Mouse (Mus musculus): ENCODE measurements at regions not wholly inside any gene's neighbourhood (a gene's known extent, or its start where the extent isn't known, plus 50 kb on each side); places are given as distances from the start of the nearest gene placed in this dataset.
"Not testable (repeated sequence)": the region's sequence is repeated elsewhere in the genome, so short reads cannot be mapped to it uniquely, and the experiment has no call there.

DNA sequence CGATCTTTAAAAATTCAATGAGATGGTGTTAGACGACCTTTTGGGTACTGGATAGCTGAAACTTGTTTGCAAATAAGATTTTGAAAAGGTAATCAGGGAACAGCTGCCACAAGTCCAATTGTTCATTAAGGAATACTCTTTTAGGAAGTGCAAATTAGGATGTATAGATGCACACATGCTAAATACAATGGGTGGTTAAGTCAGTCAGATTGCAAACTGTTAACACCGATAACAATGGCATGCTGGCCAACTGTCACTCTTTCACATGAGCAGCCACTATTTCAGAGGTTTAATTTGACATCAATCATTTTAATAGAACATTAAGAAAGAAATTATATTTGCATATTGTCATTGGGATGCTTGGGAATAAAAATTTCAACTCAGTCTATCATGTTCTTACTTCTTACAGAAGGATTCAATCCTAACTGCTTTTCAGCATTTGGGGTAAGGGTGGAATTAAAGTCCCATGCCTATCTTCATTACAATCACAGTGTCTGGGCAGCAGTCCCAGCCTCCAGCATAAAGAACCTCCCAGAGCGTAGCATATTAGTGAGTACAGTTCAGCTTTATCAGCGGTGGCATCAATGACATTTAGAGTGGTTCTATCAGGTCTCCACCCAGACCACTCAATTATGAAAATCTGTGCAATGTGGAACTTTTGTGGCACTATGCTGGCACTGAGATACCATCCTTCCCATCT, 385.8 kb upstream of the Slc39a10 start:
- no peak overlapping the region for H3K4me3 ChIP-seq
- H3K27me3 ChIP-seq, result no peaks in the 10 kb centered on the region
- H3K4me2 ChIP-seq, result no peak overlapping the region
- H3K9me3 ChIP-seq (replicated peaks), result no peaks in the 10 kb centered on the region
- no peaks in the 10 kb centered on the region for H3K36me3 ChIP-seq (ENCODE audit: poor library complexity, severe bottlenecking)
- H3K27ac ChIP-seq, result peak overlapping the region; percentile 25; the same call in 1 of the 2 replicates
- H3K9ac ChIP-seq, result no peak overlapping the region
- H3K4me1 ChIP-seq, result peaks cover 11% of the 10 kb centered on the region
- peak; percentile 77 for ATAC-seq
- 25% methylated on average over 5 of the region's 5 CpGs for WGBS

GRCm38 (mm10) chr1:47277839-47278238, 385.2 kb upstream of the Slc39a10 start:
- 13% methylated on average over 2 of the region's 2 CpGs for WGBS
- Histone ChIP-seq H3K36me3 (ENCODE audit: poor library complexity, severe bottlenecking) (no peaks in the 10 kb centered on the region), H3K27ac (peak overlapping the region; percentile 25; the same call in 1 of the 2 replicates), H3K4me1 (peaks cover 11% of the 10 kb centered on the region), H3K4me2 (no peak overlapping the region), H3K4me3 (no peak overlapping the region), H3K27me3 (no peaks in the 10 kb centered on the region), H3K9me3 (replicated peaks) (no peaks in the 10 kb centered on the region), H3K9ac (no peak overlapping the region)
- ATAC-seq, result peak; percentile 89

DNA sequence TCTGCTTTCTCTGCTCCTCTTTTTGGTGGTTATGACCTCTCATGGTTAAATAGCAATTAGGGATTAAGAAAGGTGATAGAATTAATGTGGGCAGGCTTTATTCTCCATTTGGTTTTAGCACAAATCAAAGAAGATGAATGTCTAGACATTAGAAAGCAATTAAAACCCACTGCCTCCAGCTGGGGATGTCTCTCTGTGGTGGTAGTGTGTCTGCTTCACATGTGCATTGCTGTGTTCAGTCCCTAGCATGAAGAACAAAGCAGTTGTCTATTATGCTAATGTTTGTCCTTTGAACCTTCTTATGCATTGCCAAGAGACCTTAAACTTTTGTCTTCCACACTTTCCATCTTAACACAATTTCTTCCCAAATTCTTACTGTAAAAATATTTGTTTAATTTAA, 379.5 kb upstream of the Slc39a10 start:
- Histone ChIP-seq H3K9me3 (replicated peaks) (no peaks in the 10 kb centered on the region), H3K4me3 (no peak overlapping the region), H3K27me3 (no peaks in the 10 kb centered on the region), H3K36me3 (ENCODE audit: poor library complexity, severe bottlenecking) (no peaks in the 10 kb centered on the region), H3K4me1 (no peaks in the 10 kb centered on the region), H3K4me2 (no peak overlapping the region), H3K27ac (no peak overlapping the region), H3K9ac (no peak overlapping the region)
- ATAC-seq, result no peak

DNA sequence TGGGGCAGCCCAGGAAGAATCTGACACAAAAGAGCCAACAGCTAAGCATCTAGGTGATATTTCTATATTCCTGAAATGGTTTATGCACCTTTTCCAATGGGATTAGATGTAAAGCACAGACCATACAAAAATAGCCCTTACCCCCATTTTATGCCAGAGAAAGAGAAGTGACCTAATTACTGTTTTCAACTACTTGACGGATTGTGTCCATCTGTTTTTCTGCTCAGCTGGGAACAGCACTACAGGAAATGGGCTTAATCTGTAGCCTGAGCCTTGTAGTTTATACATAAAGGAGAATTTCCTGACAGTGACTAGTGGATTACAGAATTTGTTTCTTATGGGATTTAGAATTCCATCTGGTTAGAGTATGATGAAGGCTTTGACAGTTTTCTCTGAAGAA, 371.0 kb upstream of the Slc39a10 start:
- 59% methylated on average over 1 of the region's 1 CpGs for WGBS
- no peaks in the 10 kb centered on the region for H3K4me1 ChIP-seq
- ATAC-seq, result no peak

GRCm38 (mm10) chr1:47261505-47262130, 369.0 kb upstream of the Slc39a10 start:
- Histone ChIP-seq H3K4me2 (no peak overlapping the region), H3K9ac (no peak overlapping the region), H3K4me3 (no peak overlapping the region), H3K4me1 (no peaks in the 10 kb centered on the region), H3K9me3 (replicated peaks) (no peaks in the 10 kb centered on the region), H3K27ac (no peak overlapping the region), H3K36me3 (ENCODE audit: poor library complexity, severe bottlenecking) (no peaks in the 10 kb centered on the region), H3K27me3 (no peaks in the 10 kb centered on the region)
- WGBS, result 83% methylated on average over 3 of the region's 3 CpGs
- peak; percentile 45; the same call in 1 of the 2 replicates for ATAC-seq

More for the DNA sequence above, 371.0 kb upstream of the Slc39a10 start:
- Histone ChIP-seq H3K4me3 (no peak overlapping the region), H3K27me3 (no peaks in the 10 kb centered on the region), H3K27ac (no peak overlapping the region), H3K4me2 (no peak overlapping the region), H3K9ac (no peak overlapping the region), H3K36me3 (ENCODE audit: poor library complexity, severe bottlenecking) (no peaks in the 10 kb centered on the region), H3K9me3 (replicated peaks) (no peaks in the 10 kb centered on the region)

DNA sequence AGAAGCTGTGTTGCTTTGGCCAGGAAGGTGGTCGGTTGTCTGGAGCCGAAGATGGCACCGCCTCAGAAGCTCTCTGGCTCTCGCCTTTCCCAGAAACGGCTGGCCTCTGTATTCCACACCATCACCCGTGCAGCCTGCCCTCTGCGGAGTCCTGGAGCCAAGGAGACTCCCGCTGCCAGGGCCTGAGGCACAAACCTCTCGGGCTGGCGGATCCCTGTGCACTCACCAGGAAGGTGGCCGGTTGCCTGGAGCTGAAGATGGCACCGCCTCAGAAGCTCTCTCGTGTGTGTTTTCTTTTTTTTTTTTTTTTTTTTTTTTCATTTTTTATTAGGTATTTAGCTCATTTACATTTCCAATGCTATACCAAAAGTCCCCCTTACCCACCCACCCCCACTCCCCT, 358.1 kb upstream of the Slc39a10 start:
- H3K9ac ChIP-seq; H3K9me3 ChIP-seq (replicated peaks); H3K36me3 ChIP-seq (ENCODE audit: poor library complexity, severe bottlenecking); H3K4me3 ChIP-seq; H3K4me2 ChIP-seq; H3K27me3 ChIP-seq; H3K27ac ChIP-seq; H3K4me1 ChIP-seq; ATAC-seq: not testable (repeated sequence)
- 92% methylated on average over 13 of the region's 13 CpGs for WGBS

DNA sequence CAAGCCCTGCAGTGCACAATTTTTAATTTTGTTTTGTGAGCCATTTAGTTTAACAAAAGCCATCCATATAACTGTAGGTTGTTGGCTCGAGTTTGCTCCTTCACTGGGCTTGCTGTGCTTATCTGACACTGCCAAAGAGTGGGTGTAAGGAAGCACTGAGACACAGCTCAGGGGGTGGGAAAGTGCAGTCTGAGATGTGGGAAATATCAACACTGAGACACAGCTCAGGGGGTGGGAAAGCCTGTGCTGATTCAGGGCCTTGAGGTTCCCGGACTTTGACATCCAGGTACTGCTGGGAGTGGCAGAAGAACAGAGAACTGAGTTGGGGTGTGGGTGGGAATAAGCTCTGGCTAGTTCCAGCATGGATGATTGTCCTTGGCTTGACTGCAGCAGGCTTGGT, 324.4 kb upstream of the Slc39a10 start:
- no peak overlapping the region for H3K4me2 ChIP-seq
- no peaks in the 10 kb centered on the region for H3K27me3 ChIP-seq
- H3K9ac ChIP-seq, result no peak overlapping the region
- no peak overlapping the region for H3K4me3 ChIP-seq
- no peaks in the 10 kb centered on the region for H3K9me3 ChIP-seq (replicated peaks)
- no peaks in the 10 kb centered on the region for H3K4me1 ChIP-seq
- no peak overlapping the region for H3K27ac ChIP-seq
- no peak for ATAC-seq
- WGBS, result 91% methylated on average over 2 of the region's 2 CpGs
- no peaks in the 10 kb centered on the region for H3K36me3 ChIP-seq (ENCODE audit: poor library complexity, severe bottlenecking)

DNA sequence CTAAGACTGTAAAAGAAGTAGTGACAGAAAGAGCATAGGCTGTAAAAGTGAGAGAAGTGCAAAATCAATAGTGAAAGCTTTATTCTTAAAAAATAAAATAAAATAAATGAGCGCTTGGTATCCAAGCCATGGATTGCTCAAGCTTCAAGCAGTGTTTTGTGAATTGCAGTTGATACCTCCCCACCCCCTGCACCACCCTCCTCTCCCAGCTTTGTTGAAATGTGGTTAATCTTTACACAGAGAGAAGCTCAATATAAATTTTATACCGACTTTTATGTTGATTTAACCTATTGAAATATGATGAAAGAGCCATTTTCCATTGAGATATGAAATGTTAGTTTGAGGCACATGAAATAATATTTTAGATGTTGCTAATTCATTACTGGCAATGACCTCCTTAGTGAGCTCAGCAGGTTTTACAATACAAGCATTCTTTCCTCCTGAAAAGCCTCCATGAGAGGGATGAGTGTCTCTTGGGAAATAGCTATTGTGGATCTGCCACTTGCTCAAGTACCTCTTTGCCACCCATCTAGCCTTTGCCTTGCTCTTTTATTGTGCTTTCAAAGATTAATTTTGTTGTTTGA, 323.9 kb upstream of the Slc39a10 start:
- Histone ChIP-seq H3K27me3 (no peaks in the 10 kb centered on the region), H3K4me2 (no peak overlapping the region), H3K9ac (no peak overlapping the region), H3K4me1 (no peaks in the 10 kb centered on the region), H3K36me3 (ENCODE audit: poor library complexity, severe bottlenecking) (no peaks in the 10 kb centered on the region), H3K27ac (no peak overlapping the region), H3K4me3 (no peak overlapping the region), H3K9me3 (replicated peaks) (no peaks in the 10 kb centered on the region)
- 80% methylated on average over 2 of the region's 2 CpGs for WGBS
- ATAC-seq, result no peak

DNA sequence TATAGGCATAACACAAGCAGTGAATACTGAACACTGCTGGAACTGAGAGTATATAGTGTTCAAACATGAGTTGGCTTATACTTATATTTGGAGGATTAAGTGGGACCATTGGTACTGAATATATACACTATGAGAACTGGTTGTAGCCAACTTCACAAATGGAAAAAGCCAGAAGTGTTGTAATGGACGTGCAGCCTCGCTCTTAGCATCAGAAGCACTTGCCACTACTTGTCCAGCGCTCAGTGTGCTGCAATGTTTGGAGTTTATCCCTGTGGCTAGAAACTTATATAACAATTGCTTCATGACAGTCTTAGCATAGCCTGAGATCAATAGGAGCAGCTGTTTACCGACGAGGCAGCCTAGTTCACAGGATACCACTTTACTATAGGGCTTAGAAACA, 320.8 kb upstream of the Slc39a10 start:
- no peak overlapping the region for H3K9ac ChIP-seq
- WGBS, result 87% methylated on average over 5 of the region's 5 CpGs
- H3K4me3 ChIP-seq, result no peak overlapping the region
- H3K27me3 ChIP-seq, result no peaks in the 10 kb centered on the region
- no peak overlapping the region for H3K4me2 ChIP-seq
- no peak overlapping the region for H3K27ac ChIP-seq
- ATAC-seq, result no peak
- no peaks in the 10 kb centered on the region for H3K9me3 ChIP-seq (replicated peaks)
- H3K4me1 ChIP-seq, result no peaks in the 10 kb centered on the region
- no peaks in the 10 kb centered on the region for H3K36me3 ChIP-seq (ENCODE audit: poor library complexity, severe bottlenecking)

DNA sequence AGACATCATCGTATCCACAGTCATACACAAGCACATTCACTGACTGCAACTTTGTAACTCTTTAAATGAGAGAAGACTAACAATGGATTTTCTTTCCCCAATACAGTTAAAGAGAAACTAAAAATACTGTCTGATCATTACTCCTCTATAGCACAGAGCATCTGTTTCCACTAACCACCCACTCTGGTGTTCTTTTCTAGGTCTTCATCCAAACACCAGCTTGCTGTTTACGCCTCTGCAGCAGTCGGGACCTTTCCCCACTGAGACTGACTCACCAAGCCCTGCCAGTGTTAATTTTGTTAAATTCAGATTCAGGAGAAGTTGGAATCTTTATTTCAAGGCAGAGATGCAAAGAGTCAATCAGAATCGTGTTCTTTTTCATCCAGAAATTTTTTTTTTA, 300.3 kb upstream of the Slc39a10 start:
- Histone ChIP-seq H3K9me3 (replicated peaks) (no peaks in the 10 kb centered on the region), H3K4me1 (no peaks in the 10 kb centered on the region), H3K27ac (no peak overlapping the region), H3K9ac (no peak overlapping the region), H3K36me3 (ENCODE audit: poor library complexity, severe bottlenecking) (no peaks in the 10 kb centered on the region), H3K27me3 (no peaks in the 10 kb centered on the region), H3K4me2 (no peak overlapping the region), H3K4me3 (no peak overlapping the region)
- 91% methylated on average over 4 of the region's 4 CpGs for WGBS
- ATAC-seq, result no peak

DNA sequence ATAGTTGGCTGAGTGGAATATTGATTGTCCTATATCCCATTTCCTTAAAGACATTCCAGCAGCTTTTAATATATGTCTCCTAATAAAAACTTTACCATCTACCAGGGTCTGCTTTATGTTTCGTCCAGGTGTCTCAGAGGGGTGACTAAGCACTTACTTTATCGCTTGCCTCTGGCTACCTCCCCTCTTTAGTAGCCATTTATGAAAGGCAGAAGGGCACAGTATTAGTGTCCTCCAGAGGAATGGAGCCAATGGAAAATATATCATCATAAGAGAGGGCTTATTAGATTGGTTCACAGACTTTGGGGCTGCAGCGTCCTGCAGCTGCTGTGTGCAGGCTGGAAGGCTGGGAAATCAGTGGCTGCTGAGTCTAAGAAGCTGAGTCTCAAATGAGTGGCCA, 271.8 kb upstream of the Slc39a10 start:
- H3K27me3 ChIP-seq, result no peaks in the 10 kb centered on the region
- no peaks in the 10 kb centered on the region for H3K36me3 ChIP-seq (ENCODE audit: poor library complexity, severe bottlenecking)
- peaks cover 12% of the 10 kb centered on the region for H3K4me1 ChIP-seq
- H3K9me3 ChIP-seq (replicated peaks), result no peaks in the 10 kb centered on the region
- WGBS, result 41% methylated on average over 3 of the region's 3 CpGs
- peak; percentile 44; the same call in 1 of the 2 replicates for ATAC-seq
- H3K27ac ChIP-seq, result no peak overlapping the region
- H3K4me2 ChIP-seq, result no peak overlapping the region
- no peak overlapping the region for H3K9ac ChIP-seq
- no peak overlapping the region for H3K4me3 ChIP-seq

GRCm38 (mm10) chr1:47163808-47164410, 271.3 kb upstream of the Slc39a10 start:
- 6% methylated on average over 1 of the region's 1 CpGs for WGBS
- H3K27ac ChIP-seq, result no peak overlapping the region; the same call in 1 of the 2 replicates

More at GRCm38 (mm10) chr1:47163808-47164410, 271.3 kb upstream of the Slc39a10 start:
- H3K4me3 ChIP-seq, result no peak overlapping the region
- H3K4me2 ChIP-seq, result no peak overlapping the region
- no peak overlapping the region for H3K9ac ChIP-seq
- H3K27me3 ChIP-seq, result no peaks in the 10 kb centered on the region
- peak; percentile 95 for ATAC-seq
- H3K4me1 ChIP-seq, result peaks cover 12% of the 10 kb centered on the region
- no peaks in the 10 kb centered on the region for H3K36me3 ChIP-seq (ENCODE audit: poor library complexity, severe bottlenecking)
- no peaks in the 10 kb centered on the region for H3K9me3 ChIP-seq (replicated peaks)
